Mouse (Mus musculus): ENCODE measurements around the gene Copz2.

DNA sequence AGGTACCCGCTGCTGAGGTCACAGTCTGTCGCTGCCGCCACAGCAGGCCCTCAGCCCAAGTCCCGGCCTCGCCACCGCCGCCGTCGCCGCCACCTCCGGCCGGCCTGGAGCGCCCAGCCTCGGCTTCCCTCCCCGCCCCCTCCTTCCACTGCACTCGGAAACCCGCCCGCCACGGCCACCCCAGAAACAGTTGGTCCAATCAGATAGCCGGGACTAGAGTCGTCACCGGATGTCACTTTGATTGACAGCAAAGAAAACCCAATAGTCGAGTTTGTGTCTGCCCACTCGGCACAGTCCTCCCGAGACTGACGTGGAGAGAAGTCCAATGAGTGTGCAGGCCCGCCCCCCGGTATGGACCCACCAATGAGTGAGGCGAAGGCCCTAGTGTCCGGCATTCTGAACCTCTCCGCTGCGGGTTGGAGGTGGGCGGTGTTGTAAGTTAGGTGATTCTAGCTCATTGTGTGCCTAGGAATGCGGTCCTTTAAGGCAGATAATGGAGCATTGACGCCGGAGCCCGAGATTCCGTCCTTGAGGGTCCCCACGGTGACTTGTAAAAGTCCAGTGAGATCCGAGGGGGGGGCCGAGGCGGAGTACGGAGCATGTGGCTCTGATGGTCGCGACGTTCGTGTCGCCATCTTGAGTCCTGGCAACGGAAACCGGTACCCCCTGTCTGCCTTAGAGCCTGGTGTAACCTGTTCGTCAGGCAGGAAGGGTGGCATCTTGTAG, 19.7 kb upstream of the Copz2 start, which contains the start of gene Nfe2l1:
- TF ChIP-seq CTCF (IDR thresholded peaks at IDR 0.05; ENCODE audit: insufficient read depth, low read depth, low read length) (no peak), POLR2A (IDR thresholded peaks at IDR 0.05; ENCODE audit: insufficient read depth, low read depth, low read length) (peak; percentile 46; the same call in 1 of the 2 replicates)

Data from olfactory bulb, adult 2 months (tissue).